Mouse (Mus musculus): ENCODE measurements around the gene Gm10770. TPM values are rescaled to one million over a fixed set of nuclear protein-coding genes. Genes with fewer than 3 reads are reported as not detected.
A peak's percentile ranks its signal among the peaks of the same experiment; 100 is the strongest.
"Not testable (repeated sequence)": the region's sequence is repeated elsewhere in the genome, so short reads cannot be mapped to it uniquely, and the experiment has no call there.

Gene Gm10770
- total and polyA plus RNA-seq, 3 experiments, result not detected

DNA sequence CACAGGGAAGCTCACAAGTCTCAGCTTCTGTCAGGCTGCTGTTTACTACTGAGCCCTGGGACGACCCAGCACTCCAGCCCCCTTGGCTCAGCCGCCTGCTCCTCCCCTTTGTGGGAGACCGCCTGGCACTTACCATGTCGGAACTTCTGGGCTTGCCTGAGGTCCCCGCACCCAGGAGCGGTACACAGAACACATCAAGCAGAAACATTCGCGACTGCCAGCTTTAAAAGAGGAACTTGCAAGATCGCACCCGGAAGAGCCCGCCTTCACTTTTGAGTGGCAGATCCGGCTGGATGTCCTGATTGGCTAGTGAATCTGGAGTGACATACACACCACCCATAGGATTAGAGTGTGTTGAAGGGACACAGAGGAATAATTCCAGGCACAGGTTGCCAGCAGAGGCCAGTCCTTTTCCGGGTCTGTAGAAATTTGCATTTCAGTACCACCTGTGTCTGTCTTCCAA lies 43.0 kb downstream of the Gm10770 start, which contains the start of gene Zfp120:
Gene Zfp120 (minus strand): TSS at position 274 of the 463 bp plus-strand sequence.
- Histone ChIP-seq H3K27me3 (ENCODE audit: insufficient read depth, low read length) (no peaks in the 10 kb centered on the region), H3K9me3 (replicated peaks) (no peaks in the 10 kb centered on the region), H3K36me3 (replicated peaks) (peaks cover 17% of the 10 kb centered on the region), H3K4me1 (ENCODE audit: insufficient read depth, low read depth, low read length) (peaks cover 15% of the 10 kb centered on the region), H3K4me3 (ENCODE audit: low read depth, low read length) (peak within 1 kb of the TSS; percentile 79)
- peak; percentile 82 for DNase-seq (ENCODE audit: low spot score)
- no peak for TF ChIP-seq GATA1 (IDR thresholded peaks at IDR 0.05; ENCODE audit: borderline replicate concordance, low read length)
- no peak for TF ChIP-seq GATA2 (IDR thresholded peaks at IDR 0.05; ENCODE audit: borderline replicate concordance, low read depth, low read length)
- TF ChIP-seq CTCF (IDR thresholded peaks at IDR 0.05; ENCODE audit: low read depth, low read length), result no peak
- TF ChIP-seq TAL1 (conservative IDR thresholded peaks at IDR 0.05; ENCODE audit: low read depth, low read length), result no peak
- no peak for TF ChIP-seq POLR2AphosphoS5 (IDR thresholded peaks at IDR 0.05; ENCODE audit: insufficient replicate concordance, low read depth, low read length)
- ATAC-seq (ENCODE audit: extremely low read depth, insufficient number of reproducible peaks, low FRiP score, poor library complexity, severe bottlenecking), result peak; percentile 99

DNA sequence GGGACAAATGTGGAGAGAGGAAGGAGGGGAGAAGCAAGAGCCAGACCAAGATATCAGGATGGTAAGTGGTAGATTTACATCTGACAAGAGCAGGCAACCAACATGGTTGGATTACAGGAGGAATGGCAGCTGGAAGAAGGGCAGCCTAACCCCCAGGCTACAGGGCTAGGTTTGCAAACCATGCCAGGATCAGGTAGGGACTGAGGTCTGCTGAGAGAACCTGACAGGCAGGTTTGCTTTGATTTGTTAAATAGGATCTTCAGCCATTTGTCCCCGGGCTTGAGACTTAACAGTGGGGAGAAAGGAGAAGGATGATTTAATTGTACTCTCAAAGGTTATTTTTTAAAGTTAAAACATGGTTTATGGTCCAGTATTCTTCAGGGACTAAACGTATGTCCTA lies 46.7 kb downstream of the Gm10770 start:
- H3K4me3 ChIP-seq (ENCODE audit: low read depth, low read length), result no peak overlapping the region
- no peak for ATAC-seq (ENCODE audit: extremely low read depth, insufficient number of reproducible peaks, low FRiP score, poor library complexity, severe bottlenecking)
- TF ChIP-seq GATA1 (IDR thresholded peaks at IDR 0.05; ENCODE audit: borderline replicate concordance, low read length), result no peak
- no peak for TF ChIP-seq GATA2 (IDR thresholded peaks at IDR 0.05; ENCODE audit: borderline replicate concordance, low read depth, low read length)
- no peak for TF ChIP-seq CTCF (IDR thresholded peaks at IDR 0.05; ENCODE audit: low read depth, low read length)
- no peak for TF ChIP-seq TAL1 (conservative IDR thresholded peaks at IDR 0.05; ENCODE audit: low read depth, low read length)
- TF ChIP-seq POLR2AphosphoS5 (IDR thresholded peaks at IDR 0.05; ENCODE audit: insufficient replicate concordance, low read depth, low read length), result no peak
- H3K4me1 ChIP-seq (ENCODE audit: insufficient read depth, low read depth, low read length), result peaks cover 20% of the 10 kb centered on the region
- DNase-seq (ENCODE audit: low spot score), result no peak
- peaks cover 31% of the 10 kb centered on the region for H3K36me3 ChIP-seq (replicated peaks)
- peaks cover 5% of the 10 kb centered on the region for H3K9me3 ChIP-seq (replicated peaks)
- no peaks in the 10 kb centered on the region for H3K27me3 ChIP-seq (ENCODE audit: insufficient read depth, low read length)

GRCm38 (mm10) chr2:150132002-150132401 lies 47.5 kb downstream of the Gm10770 start:
- not testable (repeated sequence) for H3K4me3 ChIP-seq (ENCODE audit: low read depth, low read length); DNase-seq (ENCODE audit: low spot score); H3K9me3 ChIP-seq (replicated peaks); ATAC-seq (ENCODE audit: extremely low read depth, insufficient number of reproducible peaks, low FRiP score, poor library complexity, severe bottlenecking); H3K27me3 ChIP-seq (ENCODE audit: insufficient read depth, low read length)
- H3K36me3 ChIP-seq (replicated peaks), result peaks cover 32% of the 10 kb centered on the region
- H3K4me1 ChIP-seq (ENCODE audit: insufficient read depth, low read depth, low read length), result peaks cover 20% of the 10 kb centered on the region

Other genes starting within 250 kb of the Gm10770 start
- 21.4 and 29.2 TPM in 2 replicates for gene Zfp120, start 43.0 kb downstream of the Gm10770 start, total RNA-seq (2014; fragmentation: Nextera tagmentation)
- gene Zfp120, start 43.0 kb downstream of the Gm10770 start, total RNA-seq (2017), result 22.1 and 29.4 TPM in 2 replicates
- 0.22 and 0.31 TPM in 2 replicates for gene Zfp120, start 43.0 kb downstream of the Gm10770 start, polyA plus RNA-seq (2012)
- gene Gm14139, start 2.1 kb upstream of the Gm10770 start, total RNA-seq (2014; fragmentation: Nextera tagmentation), result 1.3 TPM in 1 of 2 replicates, not detected in the other
- 3.0 and 3.3 TPM in 2 replicates for gene Gm14139, start 2.1 kb upstream of the Gm10770 start, total RNA-seq (2017)
- 0.09 TPM in 1 of 2 replicates, not detected in the other for gene Gm14139, start 2.1 kb upstream of the Gm10770 start, polyA plus RNA-seq (2012)
- not detected in 2 replicates for gene Zfp937, start 38.4 kb upstream of the Gm10770 start, total RNA-seq (2014; fragmentation: Nextera tagmentation)
- gene Zfp937, start 38.4 kb upstream of the Gm10770 start, total RNA-seq (2017), result 0.22 TPM in 1 of 2 replicates, not detected in the other
- 0.02 TPM in 1 of 2 replicates, not detected in the other for gene Zfp937, start 38.4 kb upstream of the Gm10770 start, polyA plus RNA-seq (2012)
- 7.6 and 7.7 TPM in 2 replicates for gene Gm21994, start 75.9 kb upstream of the Gm10770 start, total RNA-seq (2014; fragmentation: Nextera tagmentation)
- 2.0 and 4.0 TPM in 2 replicates for gene Gm21994, start 75.9 kb upstream of the Gm10770 start, total RNA-seq (2017)
- gene Gm21994, start 75.9 kb upstream of the Gm10770 start, polyA plus RNA-seq (2012), result 0.15 and 0.23 TPM in 2 replicates
- gene Gm14124, start 77.8 kb upstream of the Gm10770 start, total RNA-seq (2014; fragmentation: Nextera tagmentation), result not detected in 2 replicates
- gene Gm14124, start 77.8 kb upstream of the Gm10770 start, total RNA-seq (2017), result 0.35 and 0.98 TPM in 2 replicates
- gene Gm14124, start 77.8 kb upstream of the Gm10770 start, polyA plus RNA-seq (2012), result not detected in 2 replicates
- 4.8 TPM in 1 of 2 replicates, not detected in the other for gene Gm10130, start 144.0 kb upstream of the Gm10770 start, total RNA-seq (2014; fragmentation: Nextera tagmentation)
- gene Gm10130, start 144.0 kb upstream of the Gm10770 start, total RNA-seq (2017), result 8.7 and 11.0 TPM in 2 replicates
- not detected in 2 replicates for gene Gm10130, start 144.0 kb upstream of the Gm10770 start, polyA plus RNA-seq (2012)
- not detected in 2 replicates for gene 3300002I08Rik, start 183.1 kb upstream of the Gm10770 start, total RNA-seq (2014; fragmentation: Nextera tagmentation)
- 0.41 and 1.0 TPM in 2 replicates for gene 3300002I08Rik, start 183.1 kb upstream of the Gm10770 start, total RNA-seq (2017)
- not detected in 2 replicates for gene 3300002I08Rik, start 183.1 kb upstream of the Gm10770 start, polyA plus RNA-seq (2012)